Mouse (Mus musculus) brain, embryonic 14.5 days (tissue): ENCODE results near the gene Cacna2d4.

Experiments used
- CTCF ChIP-seq: fragments of 200-500 bp; IDR thresholded peaks from 2 replicates; pipeline ENCODE4 v1.5.1; 2012; ENCODE audit warnings: inconsistent platforms, mild to moderate bottlenecking, moderate library complexity, borderline replicate concordance; ENCODE audit not compliant: insufficient read depth, insufficient read length; ENCODE audit errors: extremely low read depth
- POLR2A ChIP-seq: fragments of 200-500 bp; IDR thresholded peaks from 2 replicates; pipeline ENCODE4 v1.6.1; 2012; ENCODE audit warnings: mild to moderate bottlenecking, inconsistent platforms, borderline replicate concordance; ENCODE audit not compliant: poor library complexity, insufficient read depth, insufficient read length, severe bottlenecking; ENCODE audit errors: extremely low read depth

DNA sequence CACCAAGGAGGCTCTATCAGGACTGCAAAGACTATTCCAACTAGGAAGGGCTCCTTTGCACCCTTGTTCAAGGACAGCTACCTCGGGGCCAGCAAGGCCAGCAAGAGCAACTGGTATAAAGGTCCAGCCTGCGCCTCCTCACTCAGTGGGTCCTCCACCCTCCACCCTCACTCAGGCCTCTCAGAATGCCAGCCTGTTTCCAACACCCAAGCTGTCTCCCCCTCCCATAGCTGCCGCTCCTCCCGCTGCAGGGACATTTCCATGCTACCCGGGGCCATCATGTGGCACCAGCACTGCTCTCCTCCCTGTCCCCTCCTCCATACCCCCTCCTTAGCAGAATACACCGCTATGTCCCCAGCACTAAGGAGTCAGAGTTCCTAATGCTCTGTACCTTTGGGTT, 93.6 kb downstream of the Cacna2d4 start:
- TF ChIP-seq POLR2A (no peak), CTCF (no peak)
